ENCODE assay signal across 23 mouse cellular contexts in genomic region chr8:55102195-55102594, GRCm38 (mm10).
DNase-seq lines count a peak whose midpoint lies in the region; ATAC-seq and TF ChIP-seq lines count a peak whose summit lies in the region.
"Had no signal": no experiment of that assay in that cellular context is flagged by ENCODE, and none has a peak within 500 bp of the region (broad histone marks: within the 10 kb centered on the region; RNA-seq: fewer than 3 reads in every experiment).

No protein-coding gene starts in this region.

- 0 out of 2 replicates have a peak, but pooled peaks have one; percentile 12 for TF ChIP-seq CTCF in layer of hippocampus, adult 2 months (conservative IDR thresholded peaks at IDR 0.05)

- no peaks in the 10 kb centered on the region; the same call in 1 of the 2 replicates for H3K4me1 ChIP-seq in forebrain, embryonic 14.5 days (ENCODE audit: control insufficient read depth, insufficient read depth, low read length)
- no peaks in the 10 kb centered on the region for H3K4me1 ChIP-seq in forebrain, embryonic 10.5 days
- H3K4me1 ChIP-seq in neural tube, embryonic 14.5 days (ENCODE audit: control insufficient read depth, insufficient read depth, low read length), result no peaks in the 10 kb centered on the region
- no peaks in the 10 kb centered on the region for H3K4me1 ChIP-seq in midbrain, embryonic 16.5 days (ENCODE audit: control insufficient read depth, insufficient read depth, low read length)
- H3K4me1 ChIP-seq: embryonic facial prominence, embryonic 13.5 days; heart, embryonic 12.5 days; hindbrain, embryonic 10.5 days; hindbrain, embryonic 15.5 days had no signal

- H3K9me3 ChIP-seq in forebrain, embryonic 14.5 days (replicated peaks; ENCODE audit: control insufficient read depth, low read length), result no peaks in the 10 kb centered on the region
- no peaks in the 10 kb centered on the region for H3K9me3 ChIP-seq in forebrain, embryonic 10.5 days
- H3K9me3 ChIP-seq in neural tube, embryonic 14.5 days (ENCODE audit: control insufficient read depth, low read length), result no peaks in the 10 kb centered on the region
- H3K9me3 ChIP-seq in midbrain, embryonic 16.5 days (replicated peaks; ENCODE audit: control insufficient read depth, low read length, poor library complexity, severe bottlenecking), result no peaks in the 10 kb centered on the region
- H3K9me3 ChIP-seq: embryonic facial prominence, embryonic 13.5 days; heart, embryonic 12.5 days; hindbrain, embryonic 10.5 days; hindbrain, embryonic 15.5 days had no signal

- no peaks in the 10 kb centered on the region for H3K27me3 ChIP-seq in forebrain, embryonic 14.5 days (replicated peaks; ENCODE audit: control insufficient read depth, insufficient read depth, low read length)
- H3K27me3 ChIP-seq in forebrain, embryonic 10.5 days (ENCODE audit: poor library complexity, severe bottlenecking), result no peaks in the 10 kb centered on the region
- no peaks in the 10 kb centered on the region for H3K27me3 ChIP-seq in neural tube, embryonic 14.5 days (ENCODE audit: control insufficient read depth, insufficient read depth, low read length)
- H3K27me3 ChIP-seq in midbrain, embryonic 16.5 days (ENCODE audit: control insufficient read depth, insufficient read depth, low read depth, low read length), result no peaks in the 10 kb centered on the region
- H3K27me3 ChIP-seq: CH12.LX; embryonic facial prominence, embryonic 13.5 days; heart, embryonic 12.5 days; hindbrain, embryonic 15.5 days had no signal

- no peak overlapping the region for H3K4me3 ChIP-seq in forebrain, embryonic 14.5 days (ENCODE audit: low read depth, low read length)
- H3K4me3 ChIP-seq in forebrain, embryonic 10.5 days, result no peak overlapping the region
- H3K4me3 ChIP-seq in layer of hippocampus, adult 2 months, result no peak overlapping the region
- H3K4me3 ChIP-seq in neural tube, embryonic 14.5 days (ENCODE audit: low read depth, low read length), result no peak overlapping the region
- no peak overlapping the region for H3K4me3 ChIP-seq in midbrain, embryonic 16.5 days (ENCODE audit: low read depth, low read length)
- H3K4me3 ChIP-seq: embryonic facial prominence, embryonic 13.5 days; gastrocnemius, adult 2 months; heart, embryonic 12.5 days; hindbrain, embryonic 10.5 days; hindbrain, embryonic 15.5 days had no signal

- peak; percentile 84; the same call in 1 of the 2 replicates for ATAC-seq in forebrain, embryonic 14.5 days
- peak; percentile 26; the same call in 1 of the 2 replicates for ATAC-seq in neural tube, embryonic 14.5 days (ENCODE audit: low read depth)
- 0 out of 2 replicates have a peak, but pooled peaks have one; percentile 42 for ATAC-seq in midbrain, embryonic 16.5 days
- ATAC-seq: inflammation-experienced regulatory T-cells, adult 6 months; intestine, postnatal 0 days; Patski had no signal

- H3K9ac ChIP-seq in forebrain, embryonic 14.5 days (ENCODE audit: low read length), result no peak overlapping the region
- no peak overlapping the region for H3K9ac ChIP-seq in neural tube, embryonic 14.5 days (replicated peaks; ENCODE audit: low read depth, low read length)
- no peak overlapping the region for H3K9ac ChIP-seq in midbrain, embryonic 16.5 days (ENCODE audit: low read depth, low read length)
- H3K9ac ChIP-seq: embryonic facial prominence, embryonic 13.5 days; heart, embryonic 12.5 days; hindbrain, embryonic 15.5 days had no signal

- no peak overlapping the region for H3K4me2 ChIP-seq in forebrain, embryonic 14.5 days (ENCODE audit: low read length)
- no peak overlapping the region for H3K4me2 ChIP-seq in neural tube, embryonic 14.5 days (ENCODE audit: low read depth, low read length)
- no peak overlapping the region for H3K4me2 ChIP-seq in midbrain, embryonic 16.5 days (ENCODE audit: low read length)
- H3K4me2 ChIP-seq: embryonic facial prominence, embryonic 13.5 days; heart, embryonic 12.5 days; hindbrain, embryonic 15.5 days had no signal

- no peak overlapping the region for H3K27ac ChIP-seq in forebrain, embryonic 14.5 days (ENCODE audit: low read depth, low read length)
- H3K27ac ChIP-seq in forebrain, embryonic 10.5 days, result no peak overlapping the region
- peak overlapping the region; percentile 46 for H3K27ac ChIP-seq in layer of hippocampus, adult 2 months
- H3K27ac ChIP-seq in neural tube, embryonic 14.5 days (ENCODE audit: low read depth, low read length), result no peak overlapping the region
- no peak overlapping the region for H3K27ac ChIP-seq in midbrain, embryonic 16.5 days (ENCODE audit: low read length)
- H3K27ac ChIP-seq: embryonic facial prominence, embryonic 13.5 days; gastrocnemius, adult 2 months; hindbrain, embryonic 10.5 days; hindbrain, embryonic 15.5 days had no signal

- DNase-seq in forebrain, embryonic 14.5 days (ENCODE audit: low spot score), result peak; percentile 62
- DNase-seq in forebrain, embryonic 10.5 days (ENCODE audit: extremely low spot score, low spot score), result no peak
- peak in 1 of 2 experiments; percentile 21 for DNase-seq in layer of hippocampus, adult 2 months (ENCODE audit: low spot score in 2 of 2)
- no peak for DNase-seq in layer of hippocampus, postnatal 36 days
- DNase-seq in neural tube, embryonic 10.5 days (ENCODE audit: extremely low spot score, low spot score), result no peak
- no peak for DNase-seq in lung, postnatal 10 days
- DNase-seq: adrenal gland, adult 2 months; adrenal gland, postnatal 25 days; cerebellum, adult 11-12 months; cerebellum, adult 9-11 months; cerebellum, postnatal 36 days; gastrocnemius, adult 2 months; gastrocnemius, postnatal 25 days had no signal

- no peaks in the 10 kb centered on the region for H3K36me3 ChIP-seq in forebrain, embryonic 14.5 days (ENCODE audit: control insufficient read depth, insufficient read depth, low read length)
- no peaks in the 10 kb centered on the region for H3K36me3 ChIP-seq in forebrain, embryonic 10.5 days (replicated peaks)
- no peaks in the 10 kb centered on the region for H3K36me3 ChIP-seq in neural tube, embryonic 14.5 days (ENCODE audit: control insufficient read depth, insufficient read depth, low read length)
- H3K36me3 ChIP-seq in midbrain, embryonic 16.5 days (ENCODE audit: control insufficient read depth, insufficient read depth, low read length), result no peaks in the 10 kb centered on the region
- H3K36me3 ChIP-seq: embryonic facial prominence, embryonic 13.5 days; heart, embryonic 12.5 days; hindbrain, embryonic 10.5 days; hindbrain, embryonic 15.5 days had no signal

Comparison
In these comparisons a context has a peak if more than half of its experiments do, and no peak if none do; other contexts are left out.
1. ATAC-seq: peak in every context shown above with its lines; median percentile 84 in forebrain, embryonic 14.5 days; 42 in midbrain, embryonic 16.5 days; 26 in neural tube, embryonic 14.5 days.